Mouse (Mus musculus) adrenal gland, postnatal 0 days (tissue): ENCODE data around the gene 4930596D02Rik. TPM values are rescaled to one million over a fixed set of nuclear protein-coding genes. Genes with fewer than 3 reads are reported as not detected.

Experiments used
- polyA plus RNA-seq: library from polyadenylated mRNA; unstranded; fragments of >200 nt; fragmentation: Nextera tagmentation; extraction: Ambion mirVana; gene quantifications from 2 replicates; pipeline ENCODE4 v1.2.1, GENCODE M21; 2015

Gene 4930596D02Rik
- polyA plus RNA-seq, result not detected in 2 replicates

DNA sequence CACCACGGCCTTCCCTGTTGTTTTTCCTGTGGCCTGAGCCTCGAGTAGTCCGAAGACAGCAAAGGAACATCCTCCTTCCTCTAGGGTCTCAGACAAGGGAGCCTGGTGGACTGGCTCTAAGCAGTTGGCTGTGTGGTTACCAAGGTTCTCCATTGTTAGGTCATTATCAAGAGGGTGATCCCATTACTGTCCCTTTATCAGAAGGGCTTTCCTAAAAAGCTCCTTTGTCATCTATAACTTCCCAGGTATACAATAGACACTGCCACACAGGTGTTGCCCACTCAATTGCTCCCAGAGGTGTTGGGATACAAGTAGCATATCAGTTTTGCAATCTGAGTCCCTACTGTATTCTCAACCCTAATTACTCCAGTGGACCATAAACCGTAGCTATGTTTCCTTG lies at the start of gene 4930596D02Rik:
TSS of gene 4930596D02Rik (minus strand) at position 101 of the 400 bp plus-strand sequence.

